Mouse (Mus musculus): ENCODE data around the gene Fgf22. TPM values are rescaled to one million over a fixed set of nuclear protein-coding genes. Genes with fewer than 3 reads are reported as not detected.
"Not testable (repeated sequence)": the region's sequence is repeated elsewhere in the genome, so short reads cannot be mapped to it uniquely, and the experiment has no call there.

Gene Fgf22
- polyA plus RNA-seq, 1 experiment = 1.0 TPM

GRCm38 (mm10) chr10:79745411-79745810, 9.5 kb upstream of the Fgf22 start:
- Histone ChIP-seq H3K4me3 (ENCODE audit: low read depth, low read length) (no peak overlapping the region), H3K27me3 (ENCODE audit: control insufficient read depth, insufficient read depth, low read length, poor library complexity, severe bottlenecking) (no peaks in the 10 kb centered on the region), H3K27ac (ENCODE audit: insufficient read depth, low read length) (no peak overlapping the region), H3K36me3 (ENCODE audit: control insufficient read depth, insufficient read depth, low read length, poor library complexity, severe bottlenecking) (peaks cover 26% of the 10 kb centered on the region), H3K9me3 (replicated peaks; ENCODE audit: control insufficient read depth, insufficient read depth, low read length, poor library complexity, severe bottlenecking) (peaks cover 19% of the 10 kb centered on the region), H3K4me1 (ENCODE audit: control insufficient read depth, insufficient read depth, low read length) (no peaks in the 10 kb centered on the region), H3K9ac (ENCODE audit: low read depth, poor library complexity, severe bottlenecking) (0 out of 2 replicates have a peak overlapping the region, but pooled peaks have one; percentile 90)
- TF ChIP-seq POLR2A (IDR thresholded peaks at IDR 0.05; ENCODE audit: insufficient read depth, low read length) (no peak), CTCF (IDR thresholded peaks at IDR 0.05; ENCODE audit: low read depth, low read length) (no peak), EP300 (IDR thresholded peaks at IDR 0.05; ENCODE audit: insufficient read depth, low read depth, low read length) (no peak)

GRCm38 (mm10) chr10:79745898-79746773, 8.7 kb upstream of the Fgf22 start, which contains the start of gene Polrmt:
Polrmt (minus strand) TSS chr10:79746581.
- TF ChIP-seq CTCF (IDR thresholded peaks at IDR 0.05; ENCODE audit: low read depth, low read length) (no peak), EP300 (IDR thresholded peaks at IDR 0.05; ENCODE audit: insufficient read depth, low read depth, low read length) (no peak), POLR2A (IDR thresholded peaks at IDR 0.05; ENCODE audit: insufficient read depth, low read length) (peak; percentile 34)
- Histone ChIP-seq H3K27ac (ENCODE audit: insufficient read depth, low read length) (peak within 1 kb of the TSS; percentile 52), H3K9me3 (replicated peaks; ENCODE audit: control insufficient read depth, insufficient read depth, low read length, poor library complexity, severe bottlenecking) (peaks cover 12% of the 10 kb centered on the region), H3K9ac (ENCODE audit: low read depth, poor library complexity, severe bottlenecking) (peak within 1 kb of the TSS; percentile 90), H3K4me3 (ENCODE audit: low read depth, low read length) (peak within 1 kb of the TSS; percentile 94), H3K4me1 (ENCODE audit: control insufficient read depth, insufficient read depth, low read length) (no peaks in the 10 kb centered on the region), H3K27me3 (ENCODE audit: control insufficient read depth, insufficient read depth, low read length, poor library complexity, severe bottlenecking) (no peaks in the 10 kb centered on the region), H3K36me3 (ENCODE audit: control insufficient read depth, insufficient read depth, low read length, poor library complexity, severe bottlenecking) (peaks cover 19% of the 10 kb centered on the region)

GRCm38 (mm10) chr10:79746774-79747151, 8.1 kb upstream of the Fgf22 start:
- Histone ChIP-seq H3K9me3 (replicated peaks; ENCODE audit: control insufficient read depth, insufficient read depth, low read length, poor library complexity, severe bottlenecking) (peaks cover 6% of the 10 kb centered on the region), H3K9ac (ENCODE audit: low read depth, poor library complexity, severe bottlenecking) (0 out of 2 replicates have a peak overlapping the region, but pooled peaks have one; percentile 39), H3K27me3 (ENCODE audit: control insufficient read depth, insufficient read depth, low read length, poor library complexity, severe bottlenecking) (no peaks in the 10 kb centered on the region), H3K27ac (ENCODE audit: insufficient read depth, low read length) (peak overlapping the region; percentile 52), H3K4me3 (ENCODE audit: low read depth, low read length) (peak overlapping the region; percentile 47; the same call in 1 of the 2 replicates), H3K4me1 (ENCODE audit: control insufficient read depth, insufficient read depth, low read length) (no peaks in the 10 kb centered on the region), H3K36me3 (ENCODE audit: control insufficient read depth, insufficient read depth, low read length, poor library complexity, severe bottlenecking) (peaks cover 13% of the 10 kb centered on the region)
- TF ChIP-seq EP300 (IDR thresholded peaks at IDR 0.05; ENCODE audit: insufficient read depth, low read depth, low read length) (no peak), POLR2A (IDR thresholded peaks at IDR 0.05; ENCODE audit: insufficient read depth, low read length) (no peak), CTCF (IDR thresholded peaks at IDR 0.05; ENCODE audit: low read depth, low read length) (no peak)

- Histone ChIP-seq H3K36me3 (ENCODE audit: control insufficient read depth, insufficient read depth, low read length, poor library complexity, severe bottlenecking) (no peaks in the 10 kb centered on the region), H3K9ac (ENCODE audit: low read depth, poor library complexity, severe bottlenecking) (no peak overlapping the region), H3K9me3 (replicated peaks; ENCODE audit: control insufficient read depth, insufficient read depth, low read length, poor library complexity, severe bottlenecking) (no peaks in the 10 kb centered on the region), H3K27ac (ENCODE audit: insufficient read depth, low read length) (no peak overlapping the region), H3K4me3 (ENCODE audit: low read depth, low read length) (no peak overlapping the region), H3K4me1 (ENCODE audit: control insufficient read depth, insufficient read depth, low read length) (no peaks in the 10 kb centered on the region), H3K27me3 (ENCODE audit: control insufficient read depth, insufficient read depth, low read length, poor library complexity, severe bottlenecking) (no peaks in the 10 kb centered on the region)
- no peak for TF ChIP-seq EP300 (IDR thresholded peaks at IDR 0.05; ENCODE audit: insufficient read depth, low read depth, low read length)
- TF ChIP-seq POLR2A (IDR thresholded peaks at IDR 0.05; ENCODE audit: insufficient read depth, low read length) = no peak
- TF ChIP-seq CTCF (IDR thresholded peaks at IDR 0.05; ENCODE audit: low read depth, low read length) = no peak
These were observed 6.4 kb upstream of the Fgf22 start for GRCm38 (mm10) chr10:79748496-79748895.

- Histone ChIP-seq H3K9me3 (replicated peaks; ENCODE audit: control insufficient read depth, insufficient read depth, low read length, poor library complexity, severe bottlenecking) (no peaks in the 10 kb centered on the region), H3K27me3 (ENCODE audit: control insufficient read depth, insufficient read depth, low read length, poor library complexity, severe bottlenecking) (no peaks in the 10 kb centered on the region), H3K9ac (ENCODE audit: low read depth, poor library complexity, severe bottlenecking) (no peak overlapping the region), H3K4me3 (ENCODE audit: low read depth, low read length) (no peak overlapping the region), H3K27ac (ENCODE audit: insufficient read depth, low read length) (no peak overlapping the region), H3K4me1 (ENCODE audit: control insufficient read depth, insufficient read depth, low read length) (no peaks in the 10 kb centered on the region), H3K36me3 (ENCODE audit: control insufficient read depth, insufficient read depth, low read length, poor library complexity, severe bottlenecking) (peaks cover 5% of the 10 kb centered on the region; the same call in 1 of the 2 replicates)
- TF ChIP-seq EP300 (IDR thresholded peaks at IDR 0.05; ENCODE audit: insufficient read depth, low read depth, low read length) = no peak
- no peak for TF ChIP-seq CTCF (IDR thresholded peaks at IDR 0.05; ENCODE audit: low read depth, low read length)
- TF ChIP-seq POLR2A (IDR thresholded peaks at IDR 0.05; ENCODE audit: insufficient read depth, low read length) = no peak
These were observed 978 bp downstream of the Fgf22 start for GRCm38 (mm10) chr10:79755854-79756253.

GRCm38 (mm10) chr10:79756660-79757059, 1.8 kb downstream of the Fgf22 start:
- no peaks in the 10 kb centered on the region for H3K9me3 ChIP-seq (replicated peaks; ENCODE audit: control insufficient read depth, insufficient read depth, low read length, poor library complexity, severe bottlenecking)
- no peaks in the 10 kb centered on the region for H3K4me1 ChIP-seq (ENCODE audit: control insufficient read depth, insufficient read depth, low read length)
- H3K36me3 ChIP-seq (ENCODE audit: control insufficient read depth, insufficient read depth, low read length, poor library complexity, severe bottlenecking) = peaks cover 10% of the 10 kb centered on the region
- TF ChIP-seq CTCF (IDR thresholded peaks at IDR 0.05; ENCODE audit: low read depth, low read length) (no peak), POLR2A (IDR thresholded peaks at IDR 0.05; ENCODE audit: insufficient read depth, low read length) (no peak), EP300 (IDR thresholded peaks at IDR 0.05; ENCODE audit: insufficient read depth, low read depth, low read length) (no peak)
- H3K27me3 ChIP-seq (ENCODE audit: control insufficient read depth, insufficient read depth, low read length, poor library complexity, severe bottlenecking) = no peaks in the 10 kb centered on the region
- peak overlapping the region; percentile 22 for H3K4me3 ChIP-seq (ENCODE audit: low read depth, low read length)
- H3K9ac ChIP-seq (ENCODE audit: low read depth, poor library complexity, severe bottlenecking) = no peak overlapping the region
- H3K27ac ChIP-seq (ENCODE audit: insufficient read depth, low read length) = no peak overlapping the region

GRCm38 (mm10) chr10:79759675-79760074, 4.8 kb downstream of the Fgf22 start:
- H3K4me3 ChIP-seq (ENCODE audit: low read depth, low read length); H3K9me3 ChIP-seq (replicated peaks; ENCODE audit: control insufficient read depth, insufficient read depth, low read length, poor library complexity, severe bottlenecking); H3K27me3 ChIP-seq (ENCODE audit: control insufficient read depth, insufficient read depth, low read length, poor library complexity, severe bottlenecking); H3K9ac ChIP-seq (ENCODE audit: low read depth, poor library complexity, severe bottlenecking); H3K4me1 ChIP-seq (ENCODE audit: control insufficient read depth, insufficient read depth, low read length); H3K27ac ChIP-seq (ENCODE audit: insufficient read depth, low read length): not testable (repeated sequence)
- peaks cover 13% of the 10 kb centered on the region for H3K36me3 ChIP-seq (ENCODE audit: control insufficient read depth, insufficient read depth, low read length, poor library complexity, severe bottlenecking)

Data from ES-Bruce4 (cell line).